Mouse (Mus musculus) adrenal gland (tissue): ENCODE measurements at regions not wholly inside any gene's neighbourhood (a gene's known extent, or its start where the extent isn't known, plus 50 kb on each side); places are given as distances from the start of the nearest gene placed in this dataset.

Experiments
- intact Hi-C: fragments of 180-260 bp; cut with DNase I; formaldehyde crosslinking; loops from one replicate; pipeline ENCODE4 v1.15.1; 2025

- intact Hi-C loops = no loop called here
Measured at GRCm38 (mm10) chr8:67143479-67143878, 283.5 kb downstream of the Naf1 start.

- intact Hi-C loops = no loop called here
Measured at GRCm38 (mm10) chr8:67181741-67182140, 321.7 kb downstream of the Naf1 start.

GRCm38 (mm10) chr8:67199213-67199612 lies 324.4 kb upstream of the Nat3 start:
- intact Hi-C loops = no loop called here

GRCm38 (mm10) chr8:67206064-67206463 lies 317.6 kb upstream of the Nat3 start:
- intact Hi-C loops = no loop called here

- intact Hi-C loops = no loop called here
Measured at GRCm38 (mm10) chr8:67231921-67232701, 291.5 kb upstream of the Nat3 start.

- intact Hi-C loops = no loop called here
Measured at GRCm38 (mm10) chr8:67238934-67239333, 284.7 kb upstream of the Nat3 start.

- intact Hi-C loops = no loop called here
Measured at GRCm38 (mm10) chr8:67278759-67279158, 244.9 kb upstream of the Nat3 start.

GRCm38 (mm10) chr8:67279449-67279848 lies 244.2 kb upstream of the Nat3 start:
- intact Hi-C loops = no loop called here

- intact Hi-C loops = no loop called here
Measured at GRCm38 (mm10) chr8:67310494-67310893, 213.2 kb upstream of the Nat3 start.

- intact Hi-C loops = no loop called here
Measured at GRCm38 (mm10) chr8:67317371-67317770, 206.3 kb upstream of the Nat3 start.

- intact Hi-C loops = no loop called here
Measured at GRCm38 (mm10) chr8:67318675-67319074, 205.0 kb upstream of the Nat3 start.

- intact Hi-C loops = no loop called here
Measured at GRCm38 (mm10) chr8:67320535-67320934, 203.1 kb upstream of the Nat3 start.

- intact Hi-C loops = no loop called here
Measured at GRCm38 (mm10) chr8:67328439-67328838, 195.2 kb upstream of the Nat3 start.

GRCm38 (mm10) chr8:67377061-67377460 lies 146.6 kb upstream of the Nat3 start:
- intact Hi-C loops = no loop called here

GRCm38 (mm10) chr8:67405947-67406346 lies 117.7 kb upstream of the Nat3 start:
- intact Hi-C loops = loop anchor here (5.0 to 10.0 kb wide), 2 partner anchors 491 to 709 kb away; partner anchors contain the start of gene Npy1r

- intact Hi-C loops = no loop called here
Measured at GRCm38 (mm10) chr8:67414826-67415225, 108.8 kb upstream of the Nat3 start.

GRCm38 (mm10) chr8:67422521-67422920 lies 101.1 kb upstream of the Nat3 start:
- intact Hi-C loops = no loop called here
